Mouse (Mus musculus) CH12.LX (cell line): ENCODE results near the gene Rnf38.

Experiments
- CTCF ChIP-seq, 2 experiments: IDR thresholded peaks in 1 of 2; conservative IDR thresholded peaks in 1 of 2; 2 replicates each; pipeline ENCODE4 v1.5.1; 2011 to 2012; ENCODE audit warnings: low read depth in 2 of 2, low read length in 2 of 2, improper control_type of control experiment in 1 of 2, inconsistent platforms in 1 of 2, mild to moderate bottlenecking in 1 of 2, moderate library complexity in 1 of 2
- GABPA ChIP-seq: IDR thresholded peaks from 2 replicates; pipeline ENCODE4 v1.6.1; 2012; ENCODE audit warnings: low read depth, low read length, improper control_type of control experiment, inconsistent platforms; ENCODE audit not compliant: insufficient replicate concordance
- JUND ChIP-seq: conservative IDR thresholded peaks from 2 replicates; pipeline ENCODE4 v1.6.1; 2011; ENCODE audit warnings: low read depth, low read length, improper control_type of control experiment
- NELFE ChIP-seq: IDR thresholded peaks from 2 replicates; pipeline ENCODE4 v1.6.1; 2011; ENCODE audit warnings: low read depth, low read length, improper control_type of control experiment
- POLR2A ChIP-seq: IDR thresholded peaks from 2 replicates; pipeline ENCODE4 v1.6.1; 2011; ENCODE audit warnings: low read depth, mild to moderate bottlenecking, improper control_type of control experiment, low read length
- RCOR1 ChIP-seq: conservative IDR thresholded peaks from 2 replicates; pipeline ENCODE4 v1.6.1; 2012; ENCODE audit warnings: low read depth, mild to moderate bottlenecking, inconsistent platforms, low read length, improper control_type of control experiment
- TCF12 ChIP-seq: IDR thresholded peaks from 2 replicates; pipeline ENCODE4 v1.6.1; 2014; ENCODE audit warnings: low read depth, mild to moderate bottlenecking, inconsistent platforms, low read length, improper control_type of control experiment

DNA sequence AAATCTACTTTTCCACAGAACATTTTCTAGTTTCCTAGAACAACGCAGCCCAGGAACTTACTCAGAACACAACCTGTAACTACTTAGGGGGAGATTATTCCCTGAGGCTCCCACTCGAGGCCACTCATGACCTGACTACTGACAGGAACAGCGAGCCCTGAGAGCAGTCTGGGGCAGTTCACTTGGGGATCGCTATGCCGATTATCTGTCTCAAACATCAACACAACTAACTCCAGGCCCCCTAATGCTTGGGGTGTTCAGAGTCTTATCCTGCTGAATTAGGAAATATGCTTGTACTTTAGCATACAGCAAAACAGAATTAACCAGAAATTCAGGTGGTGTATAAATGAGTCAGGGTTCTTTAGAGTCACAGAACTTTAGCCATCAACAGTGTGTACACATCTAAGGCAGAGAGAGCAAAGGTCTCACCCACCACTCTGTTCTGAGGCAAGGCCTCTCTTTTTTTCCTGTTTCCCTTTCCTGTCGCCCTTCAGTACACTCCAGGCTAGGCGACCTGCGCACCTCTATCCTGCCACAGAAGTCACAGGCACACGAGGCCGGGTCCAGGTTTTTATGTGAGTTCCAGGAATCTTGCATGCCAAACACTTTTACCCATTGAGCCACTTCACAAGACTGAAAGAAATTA is 16.7 kb downstream of the Rnf38 start:
- TF ChIP-seq GABPA, result no peak
- no peak for TF ChIP-seq CTCF (conservative IDR thresholded peaks at IDR 0.05 in 1 of 2, IDR thresholded peaks at IDR 0.05 in 1 of 2; ENCODE audit: low read depth in 2 of 2, low read length in 2 of 2)
- no peak for TF ChIP-seq TCF12
- TF ChIP-seq JUND, result no peak
- no peak for TF ChIP-seq RCOR1
- TF ChIP-seq NELFE, result no peak
- TF ChIP-seq POLR2A, result no peak
